Mouse (Mus musculus) limb, embryonic 14.5 days (tissue): ENCODE results near the gene Zfp420. TPM values are rescaled to one million over a fixed set of nuclear protein-coding genes. Genes with fewer than 3 reads are reported as not detected.

Experiments used
- ATAC-seq: fragments of 200-750 bp; cut with Nextera tagmentation; 2 replicates; pipeline ENCODE4 v1.8.0; 2017; ENCODE audit warnings: low read depth, moderate number of reproducible peaks, moderate TSS enrichment; ENCODE audit not compliant: low FRiP score
- DNase-seq: peaks from one replicate; pipeline ENCODE4 v3.0.0-alpha.2; 2015; ENCODE audit warnings: low spot score
- H3K27ac ChIP-seq: fragments of 300-500 bp; sonication (generic); replicated peaks from 2 replicates; pipeline ENCODE4 v1.5.1; 2014; ENCODE audit warnings: low read depth, mild to moderate bottlenecking, low read length, moderate library complexity, mixed read lengths
- H3K27me3 ChIP-seq: fragments of 300-500 bp; sonication (generic); 2 replicates; pipeline ENCODE4 v1.6.1; 2014; ENCODE audit warnings: low read length, mixed read lengths; ENCODE audit not compliant: control insufficient read depth, insufficient read depth
- H3K36me3 ChIP-seq: fragments of 300-500 bp; sonication (generic); 2 replicates; pipeline ENCODE4 v1.6.1; 2014; ENCODE audit warnings: mild to moderate bottlenecking, low read length, moderate library complexity, mixed read lengths; ENCODE audit not compliant: control insufficient read depth, insufficient read depth
- H3K4me1 ChIP-seq: fragments of 300-500 bp; sonication (generic); 2 replicates; pipeline ENCODE4 v1.6.1; 2014; ENCODE audit warnings: antibody characterized with exemption, low read length, mixed read lengths; ENCODE audit not compliant: control insufficient read depth, insufficient read depth
- H3K4me2 ChIP-seq: fragments of 300-500 bp; sonication (generic); replicated peaks from 2 replicates; pipeline ENCODE4 v1.6.1; 2014; ENCODE audit warnings: low read depth, mild to moderate bottlenecking, low read length, moderate library complexity; ENCODE audit not compliant: severe bottlenecking
- H3K4me3 ChIP-seq: fragments of 300-500 bp; sonication (generic); replicated peaks from 2 replicates; pipeline ENCODE4 v1.5.1; 2014; ENCODE audit warnings: low read length
- H3K9ac ChIP-seq: fragments of 300-500 bp; sonication (generic); 2 replicates; pipeline ENCODE4 v1.6.1; 2014; ENCODE audit warnings: mild to moderate bottlenecking, low read depth, low read length, moderate library complexity; ENCODE audit not compliant: severe bottlenecking
- H3K9me3 ChIP-seq: fragments of 300-500 bp; sonication (generic); 2 replicates; pipeline ENCODE4 v1.6.1; 2016; ENCODE audit warnings: low read length; ENCODE audit not compliant: control insufficient read depth
- POLR2A ChIP-seq: fragments of 200-500 bp; IDR thresholded peaks from 2 replicates; pipeline ENCODE4 v1.8.0; 2012; ENCODE audit warnings: inconsistent platforms, mild to moderate bottlenecking, moderate library complexity, borderline replicate concordance; ENCODE audit not compliant: insufficient read depth, insufficient read length; ENCODE audit errors: extremely low read depth
- WGBS: fragments of 180-500 bp; shearing (Covaris S2); extraction: QIAGEN DNeasy Blood & Tissue Kit; methylation state at CpG from one replicate; pipeline ENCODE4 v1.1.7; 2014; 5-methylcytosine and 5-hydroxymethylcytosine counted together
- microRNA-seq: library from miRNA; unstranded; fragments of <30 nt; microRNA quantifications from one replicate; pipeline ENCODE4, GENCODE M21; 2016
- polyA plus RNA-seq, 2 experiments: library from polyadenylated mRNA; depleted of rRNA in 1 of 2; stranded (reverse) in 1 of 2; unstranded in 1 of 2; fragments of >200 nt; fragmentation: Nextera tagmentation in 1 of 2; extraction: Ambion mirVana in 1 of 2; gene quantifications; 2 replicates each; pipeline versions ENCODE4 v1.2.1 to v1.2.3; 2012 to 2014

Zfp420 gene
- polyA plus RNA-seq, 2 experiments = 8.0 to 11.8 TPM

- 83% methylated on average over 6 of the region's 6 CpGs for WGBS
These were observed 61.8 kb downstream of the Zfp420 start for GRCm38 (mm10) chr7:29921439-29922093.

GRCm38 (mm10) chr7:29922780-29923179 lies 63.0 kb downstream of the Zfp420 start:
- no peak overlapping the region for H3K9ac ChIP-seq
- ATAC-seq (no peak), DNase-seq (no peak)
- H3K36me3 ChIP-seq = no peaks in the 10 kb centered on the region
- no peaks in the 10 kb centered on the region for H3K4me1 ChIP-seq
- H3K27me3 ChIP-seq = no peaks in the 10 kb centered on the region
- WGBS = 51% methylated on average over 2 of the region's 2 CpGs
- TF ChIP-seq POLR2A = no peak
- no peak overlapping the region for H3K4me3 ChIP-seq
- no peak overlapping the region for H3K4me2 ChIP-seq
- no peak overlapping the region for H3K27ac ChIP-seq
- no peaks in the 10 kb centered on the region for H3K9me3 ChIP-seq

More at GRCm38 (mm10) chr7:29921439-29922093, 61.8 kb downstream of the Zfp420 start:
- no peak for DNase-seq
- H3K4me3 ChIP-seq = no peak overlapping the region
- H3K4me2 ChIP-seq = no peak overlapping the region
- H3K27ac ChIP-seq = no peak overlapping the region
- no peaks in the 10 kb centered on the region for H3K9me3 ChIP-seq
- no peaks in the 10 kb centered on the region for H3K4me1 ChIP-seq
- peaks cover 3% of the 10 kb centered on the region; the same call in 1 of the 2 replicates for H3K36me3 ChIP-seq
- no peak for ATAC-seq
- no peak overlapping the region for H3K9ac ChIP-seq
- H3K27me3 ChIP-seq = no peaks in the 10 kb centered on the region
- no peak for TF ChIP-seq POLR2A

Small RNA genes lying within 50 kb of the gene (microRNA-seq; reads per million reads assigned to microRNA genes)
- gene Mir7668 = not detected

Other genes with a start within 250 kb of the Zfp420 start
- gene Catsperg2, start 132.9 kb upstream of the Zfp420 start, polyA plus RNA-seq (2012; rRNA removed) = 0.04 and 0.13 TPM in 2 replicates
- not detected in 2 replicates for gene Catsperg2, start 132.9 kb upstream of the Zfp420 start, polyA plus RNA-seq (2014; fragmentation: Nextera tagmentation; extraction: Ambion mirVana)
- gene Zfp84, start 91.4 kb upstream of the Zfp420 start, polyA plus RNA-seq (2012; rRNA removed) = 9.7 and 11.6 TPM in 2 replicates
- gene Zfp84, start 91.4 kb upstream of the Zfp420 start, polyA plus RNA-seq (2014; fragmentation: Nextera tagmentation; extraction: Ambion mirVana) = 14.0 and 15.8 TPM in 2 replicates
- gene Zfp30, start 76.0 kb upstream of the Zfp420 start, polyA plus RNA-seq (2012; rRNA removed) = 7.6 and 8.7 TPM in 2 replicates
- 11.3 and 11.4 TPM in 2 replicates for gene Zfp30, start 76.0 kb upstream of the Zfp420 start, polyA plus RNA-seq (2014; fragmentation: Nextera tagmentation; extraction: Ambion mirVana)
- 5.9 and 8.0 TPM in 2 replicates for gene Zfp790, start 43.9 kb upstream of the Zfp420 start, polyA plus RNA-seq (2012; rRNA removed)
- 13.8 and 16.6 TPM in 2 replicates for gene Zfp790, start 43.9 kb upstream of the Zfp420 start, polyA plus RNA-seq (2014; fragmentation: Nextera tagmentation; extraction: Ambion mirVana)
- gene Zfp940, start 6.3 kb upstream of the Zfp420 start, polyA plus RNA-seq (2012; rRNA removed) = 2.9 and 3.7 TPM in 2 replicates
- gene Zfp940, start 6.3 kb upstream of the Zfp420 start, polyA plus RNA-seq (2014; fragmentation: Nextera tagmentation; extraction: Ambion mirVana) = 6.1 and 6.2 TPM in 2 replicates
- gene Zfp27, start 46.6 kb downstream of the Zfp420 start, polyA plus RNA-seq (2012; rRNA removed) = 10.1 and 11.9 TPM in 2 replicates
- gene Zfp27, start 46.6 kb downstream of the Zfp420 start, polyA plus RNA-seq (2014; fragmentation: Nextera tagmentation; extraction: Ambion mirVana) = 13.6 and 14.4 TPM in 2 replicates
- 13.8 and 13.9 TPM in 2 replicates for gene Zfp383, start 48.2 kb downstream of the Zfp420 start, polyA plus RNA-seq (2012; rRNA removed)
- gene Zfp383, start 48.2 kb downstream of the Zfp420 start, polyA plus RNA-seq (2014; fragmentation: Nextera tagmentation; extraction: Ambion mirVana) = 9.5 and 10.5 TPM in 2 replicates
- 8.1 and 11.0 TPM in 2 replicates for gene Zfp74, start 94.1 kb downstream of the Zfp420 start, polyA plus RNA-seq (2012; rRNA removed)
- 10.5 and 13.7 TPM in 2 replicates for gene Zfp74, start 94.1 kb downstream of the Zfp420 start, polyA plus RNA-seq (2014; fragmentation: Nextera tagmentation; extraction: Ambion mirVana)
- gene Zfp568, start 124.0 kb downstream of the Zfp420 start, polyA plus RNA-seq (2012; rRNA removed) = 23.8 and 25.4 TPM in 2 replicates
- gene Zfp568, start 124.0 kb downstream of the Zfp420 start, polyA plus RNA-seq (2014; fragmentation: Nextera tagmentation; extraction: Ambion mirVana) = 26.2 and 26.8 TPM in 2 replicates
- 6.5 and 7.3 TPM in 2 replicates for gene Zfp14, start 191.4 kb downstream of the Zfp420 start, polyA plus RNA-seq (2012; rRNA removed)
- 4.9 and 5.4 TPM in 2 replicates for gene Zfp14, start 191.4 kb downstream of the Zfp420 start, polyA plus RNA-seq (2014; fragmentation: Nextera tagmentation; extraction: Ambion mirVana)
- 3.3 and 3.7 TPM in 2 replicates for gene Zfp82, start 212.9 kb downstream of the Zfp420 start, polyA plus RNA-seq (2012; rRNA removed)
- gene Zfp82, start 212.9 kb downstream of the Zfp420 start, polyA plus RNA-seq (2014; fragmentation: Nextera tagmentation; extraction: Ambion mirVana) = 6.8 and 7.7 TPM in 2 replicates
- 1.1 and 1.2 TPM in 2 replicates for gene Gm26920, start 230.4 kb downstream of the Zfp420 start, polyA plus RNA-seq (2012; rRNA removed)
- 3.5 and 3.6 TPM in 2 replicates for gene Gm26920, start 230.4 kb downstream of the Zfp420 start, polyA plus RNA-seq (2014; fragmentation: Nextera tagmentation; extraction: Ambion mirVana)
- 8.0 and 9.3 TPM in 2 replicates for gene Zfp566, start 230.5 kb downstream of the Zfp420 start, polyA plus RNA-seq (2012; rRNA removed)
- 11.0 and 13.2 TPM in 2 replicates for gene Zfp566, start 230.5 kb downstream of the Zfp420 start, polyA plus RNA-seq (2014; fragmentation: Nextera tagmentation; extraction: Ambion mirVana)
- gene Zfp260, start 234.8 kb downstream of the Zfp420 start, polyA plus RNA-seq (2012; rRNA removed) = 53.3 and 63.7 TPM in 2 replicates
- 140 and 159 TPM in 2 replicates for gene Zfp260, start 234.8 kb downstream of the Zfp420 start, polyA plus RNA-seq (2014; fragmentation: Nextera tagmentation; extraction: Ambion mirVana)